Mouse (Mus musculus) bone marrow, adult 2 months (tissue): ENCODE results near the gene Mov10.

Experiments
- CTCF ChIP-seq: fragments of 200-500 bp; IDR thresholded peaks from 2 replicates; pipeline ENCODE4 v1.5.1; 2011; ENCODE audit warnings: low read length, control low read depth; ENCODE audit not compliant: control insufficient read depth, insufficient read depth
- POLR2A ChIP-seq: fragments of 200-500 bp; IDR thresholded peaks from 2 replicates; pipeline ENCODE4 v1.6.1; 2011; ENCODE audit warnings: low read depth, mild to moderate bottlenecking, control low read depth, low read length, borderline replicate concordance; ENCODE audit not compliant: control insufficient read depth

- no peak for TF ChIP-seq CTCF
- TF ChIP-seq POLR2A: 0 out of 2 replicates have a peak, but pooled peaks have one; percentile 7
Observed at GRCm38 (mm10) chr3:104805539-104805938, 12.8 kb downstream of the Mov10 start.
